Mouse (Mus musculus): Measurements from ENCODE around the gene Atp5g1.

Atp5g1 gene

GRCm38 (mm10) chr11:96050854-96051253, 24.6 kb downstream of the Atp5g1 start:
- DNase-seq (ENCODE audit: low read depth, low spot score) = no peak
- H3K27me3 ChIP-seq (ENCODE audit: control insufficient read depth, insufficient read depth, low read length, poor library complexity, severe bottlenecking) = no peaks in the 10 kb centered on the region

DNA sequence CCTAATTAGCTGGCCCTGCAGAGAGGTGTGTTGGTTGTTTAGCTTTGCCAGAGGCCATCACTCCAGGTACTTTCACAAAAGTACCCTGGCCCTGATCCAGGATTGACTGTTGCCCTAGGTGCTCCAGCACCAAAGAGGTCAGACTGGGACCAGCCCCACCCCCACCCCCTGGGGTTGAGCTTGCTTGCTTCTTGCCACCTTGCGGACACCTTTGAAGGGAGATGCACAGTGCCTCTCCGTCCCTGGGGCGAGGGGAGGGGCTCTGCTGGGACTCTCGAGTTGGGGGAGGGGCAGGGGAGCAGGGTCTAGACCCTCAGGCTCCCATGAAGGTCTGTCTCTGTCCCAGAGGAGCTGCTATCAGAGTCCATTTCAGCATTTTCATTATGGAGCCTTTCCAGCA, 25.5 kb downstream of the Atp5g1 start:
- no peak for DNase-seq (ENCODE audit: low read depth, low spot score)
- Histone ChIP-seq H3K27me3 (ENCODE audit: control insufficient read depth, insufficient read depth, low read length, poor library complexity, severe bottlenecking) (no peaks in the 10 kb centered on the region), H3K36me3 (ENCODE audit: control insufficient read depth, insufficient read depth, low read length, poor library complexity, severe bottlenecking) (peaks cover 14% of the 10 kb centered on the region)

More at GRCm38 (mm10) chr11:96050854-96051253, 24.6 kb downstream of the Atp5g1 start:
- H3K36me3 ChIP-seq (ENCODE audit: control insufficient read depth, insufficient read depth, low read length, poor library complexity, severe bottlenecking) = peaks cover 17% of the 10 kb centered on the region

DNA sequence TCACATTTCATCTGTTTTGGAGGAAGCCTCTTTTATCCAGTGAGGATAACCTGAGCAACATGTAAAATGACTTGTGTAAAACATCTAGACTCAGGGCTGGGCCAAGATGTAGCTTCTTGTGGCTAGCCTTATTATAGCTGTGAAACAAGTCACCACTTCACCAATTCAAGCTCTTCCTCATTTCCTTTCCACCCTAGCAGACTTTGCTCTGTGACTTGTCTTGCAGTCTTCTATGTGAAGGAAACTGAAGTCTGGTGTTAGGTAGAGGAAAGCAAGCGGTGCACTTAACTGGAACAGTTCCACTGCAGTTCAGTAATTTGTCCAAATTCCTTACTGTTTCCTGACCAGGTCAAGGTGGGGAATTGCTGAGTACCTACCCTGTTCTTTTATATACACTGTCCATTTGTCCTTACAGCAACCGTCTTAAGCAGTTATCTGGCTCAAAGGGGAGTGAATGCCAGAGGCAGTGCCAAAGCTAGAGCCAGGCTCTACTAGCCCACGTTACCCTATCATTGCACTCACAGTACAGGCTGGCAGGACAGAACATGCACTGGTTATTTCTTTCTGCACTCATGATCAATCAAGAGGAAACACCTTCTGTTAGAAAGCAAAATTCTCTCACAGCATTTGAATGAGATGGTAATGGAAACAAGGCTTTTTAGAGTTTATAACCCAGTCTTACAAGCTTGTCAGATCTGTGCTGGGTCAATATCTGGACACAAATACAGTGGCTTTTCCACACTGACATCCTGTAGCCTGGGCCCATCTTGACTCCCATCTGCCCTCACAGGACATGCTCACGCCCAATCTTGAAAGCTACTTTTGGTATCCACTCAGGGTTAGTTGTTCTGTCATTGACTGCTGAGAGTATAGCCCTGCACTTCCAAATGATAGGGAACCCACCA, 27.7 kb downstream of the Atp5g1 start:
- peaks cover 18% of the 10 kb centered on the region for H3K36me3 ChIP-seq (ENCODE audit: control insufficient read depth, insufficient read depth, low read length, poor library complexity, severe bottlenecking)
- H3K27me3 ChIP-seq (ENCODE audit: control insufficient read depth, insufficient read depth, low read length, poor library complexity, severe bottlenecking) = no peaks in the 10 kb centered on the region
- peak; percentile 48 for DNase-seq (ENCODE audit: low read depth, low spot score)

- Histone ChIP-seq H3K36me3 (ENCODE audit: control insufficient read depth, insufficient read depth, low read length, poor library complexity, severe bottlenecking) (peaks cover 20% of the 10 kb centered on the region), H3K27me3 (ENCODE audit: control insufficient read depth, insufficient read depth, low read length, poor library complexity, severe bottlenecking) (no peaks in the 10 kb centered on the region)
- no peak for DNase-seq (ENCODE audit: low read depth, low spot score)
Observed at GRCm38 (mm10) chr11:96046793-96047192, 28.7 kb downstream of the Atp5g1 start.

DNA sequence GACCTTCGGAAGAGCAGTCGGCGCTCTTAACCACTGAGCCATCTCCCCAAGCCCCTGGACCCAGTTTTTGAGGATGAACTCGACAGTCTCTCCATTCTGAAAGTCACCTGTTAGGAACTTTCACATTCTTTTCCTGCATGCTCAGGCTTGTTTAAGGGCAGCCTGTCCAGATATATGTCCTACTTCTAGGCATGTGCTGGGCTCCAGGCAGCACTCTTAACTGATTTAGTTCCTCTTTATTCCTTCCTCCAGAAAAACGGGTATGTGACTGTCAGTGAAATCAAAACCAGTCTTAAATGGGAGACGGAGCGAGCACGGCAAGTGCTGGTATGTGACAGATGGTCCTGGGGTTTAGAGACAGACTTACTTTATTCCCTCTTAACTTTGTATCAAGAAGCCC, 29.4 kb downstream of the Atp5g1 start:
- no peak for DNase-seq (ENCODE audit: low read depth, low spot score)
- no peaks in the 10 kb centered on the region for H3K27me3 ChIP-seq (ENCODE audit: control insufficient read depth, insufficient read depth, low read length, poor library complexity, severe bottlenecking)
- H3K36me3 ChIP-seq (ENCODE audit: control insufficient read depth, insufficient read depth, low read length, poor library complexity, severe bottlenecking) = peaks cover 18% of the 10 kb centered on the region

GRCm38 (mm10) chr11:96044803-96045567, 30.5 kb downstream of the Atp5g1 start:
- no peaks in the 10 kb centered on the region for H3K27me3 ChIP-seq (ENCODE audit: control insufficient read depth, insufficient read depth, low read length, poor library complexity, severe bottlenecking)
- peaks cover 16% of the 10 kb centered on the region for H3K36me3 ChIP-seq (ENCODE audit: control insufficient read depth, insufficient read depth, low read length, poor library complexity, severe bottlenecking)
- no peak for DNase-seq (ENCODE audit: low read depth, low spot score)

- no peaks in the 10 kb centered on the region for H3K27me3 ChIP-seq (ENCODE audit: control insufficient read depth, insufficient read depth, low read length, poor library complexity, severe bottlenecking)
- no peak for DNase-seq (ENCODE audit: low read depth, low spot score)
- peaks cover 8% of the 10 kb centered on the region; the same call in 1 of the 2 replicates for H3K36me3 ChIP-seq (ENCODE audit: control insufficient read depth, insufficient read depth, low read length, poor library complexity, severe bottlenecking)
Observed at GRCm38 (mm10) chr11:96038560-96038959, 36.9 kb downstream of the Atp5g1 start.

GRCm38 (mm10) chr11:96037499-96037898, 38.0 kb downstream of the Atp5g1 start:
- peaks cover under 1% of the 10 kb centered on the region; the same call in 1 of the 2 replicates for H3K36me3 ChIP-seq (ENCODE audit: control insufficient read depth, insufficient read depth, low read length, poor library complexity, severe bottlenecking)
- no peaks in the 10 kb centered on the region for H3K27me3 ChIP-seq (ENCODE audit: control insufficient read depth, insufficient read depth, low read length, poor library complexity, severe bottlenecking)
- no peak for DNase-seq (ENCODE audit: low read depth, low spot score)

DNA sequence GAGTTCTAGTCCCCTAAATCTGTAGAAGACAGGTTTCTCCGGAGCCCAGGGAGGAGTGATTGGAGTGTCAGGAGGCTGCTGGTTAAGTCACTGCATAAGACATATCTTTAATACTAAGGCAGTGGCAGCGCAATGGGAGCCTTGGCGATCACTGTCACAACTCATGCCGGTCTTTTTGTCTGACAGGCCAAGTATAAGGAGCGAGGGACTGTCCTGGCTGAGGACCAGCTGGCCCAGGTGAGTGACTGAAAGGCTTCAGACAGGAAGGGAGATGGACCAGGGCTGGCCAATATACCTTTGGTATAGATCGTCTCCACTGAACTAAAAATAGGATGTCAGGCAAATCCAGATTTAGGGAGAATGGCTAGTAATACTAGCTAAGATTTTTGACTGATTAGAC, 40.3 kb downstream of the Atp5g1 start:
- no peak for DNase-seq (ENCODE audit: low read depth, low spot score)
- Histone ChIP-seq H3K36me3 (ENCODE audit: control insufficient read depth, insufficient read depth, low read length, poor library complexity, severe bottlenecking) (no peaks in the 10 kb centered on the region), H3K27me3 (ENCODE audit: control insufficient read depth, insufficient read depth, low read length, poor library complexity, severe bottlenecking) (no peaks in the 10 kb centered on the region)

GRCm38 (mm10) chr11:96034596-96035052, 40.8 kb downstream of the Atp5g1 start, which contains the start of gene Snf8:
Snf8 (plus strand) TSS chr11:96034885.
- DNase-seq (ENCODE audit: low read depth, low spot score) = peak; percentile 93
- Histone ChIP-seq H3K36me3 (ENCODE audit: control insufficient read depth, insufficient read depth, low read length, poor library complexity, severe bottlenecking) (no peaks in the 10 kb centered on the region), H3K27me3 (ENCODE audit: control insufficient read depth, insufficient read depth, low read length, poor library complexity, severe bottlenecking) (no peaks in the 10 kb centered on the region)

DNA sequence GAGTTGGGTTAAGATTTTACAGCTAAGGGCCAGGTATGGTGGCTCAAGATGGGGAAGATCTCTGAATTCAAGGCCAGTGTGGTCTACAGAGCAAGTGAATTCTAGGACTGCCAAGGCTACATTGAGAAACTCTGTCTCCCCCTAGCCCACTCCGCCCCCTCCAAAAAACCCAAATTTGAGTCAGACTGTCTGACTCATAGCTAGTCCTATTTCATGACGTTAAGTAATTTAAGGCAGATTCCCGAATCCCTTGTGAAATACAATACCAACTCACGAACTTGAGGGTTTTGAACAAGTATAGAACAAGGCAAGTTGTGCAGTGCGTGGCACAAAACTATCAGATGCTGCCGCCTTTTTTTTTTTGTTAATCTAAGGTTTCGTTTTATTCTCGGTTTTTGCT, 41.4 kb downstream of the Atp5g1 start:
- Histone ChIP-seq H3K27me3 (ENCODE audit: control insufficient read depth, insufficient read depth, low read length, poor library complexity, severe bottlenecking) (no peaks in the 10 kb centered on the region), H3K36me3 (ENCODE audit: control insufficient read depth, insufficient read depth, low read length, poor library complexity, severe bottlenecking) (no peaks in the 10 kb centered on the region)
- no peak for DNase-seq (ENCODE audit: low read depth, low spot score)

DNA sequence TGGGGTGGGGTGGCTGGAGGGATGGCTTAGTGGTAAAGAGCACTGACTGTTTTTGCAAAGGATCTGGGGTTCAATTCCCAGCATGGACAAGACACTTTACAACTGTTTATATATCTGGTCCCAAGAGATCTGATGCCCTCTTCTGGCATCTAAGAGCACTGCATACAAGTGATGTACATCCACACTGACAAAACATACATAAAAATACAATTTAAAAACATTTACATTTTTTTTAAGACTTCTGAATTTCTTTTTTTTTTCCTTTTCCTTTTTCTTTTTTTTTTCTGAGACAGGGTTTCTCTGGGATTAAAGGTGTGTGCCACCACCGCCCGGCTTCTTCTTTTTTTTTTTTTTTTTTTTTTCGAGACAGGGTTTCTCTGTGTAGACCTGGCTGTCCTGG, 42.2 kb downstream of the Atp5g1 start:
- H3K27me3 ChIP-seq (ENCODE audit: control insufficient read depth, insufficient read depth, low read length, poor library complexity, severe bottlenecking) = no peaks in the 10 kb centered on the region
- DNase-seq (ENCODE audit: low read depth, low spot score) = peak; percentile 31
- H3K36me3 ChIP-seq (ENCODE audit: control insufficient read depth, insufficient read depth, low read length, poor library complexity, severe bottlenecking) = no peaks in the 10 kb centered on the region

GRCm38 (mm10) chr11:96031701-96032100, 43.8 kb downstream of the Atp5g1 start:
- Histone ChIP-seq H3K27me3 (ENCODE audit: control insufficient read depth, insufficient read depth, low read length, poor library complexity, severe bottlenecking) (no peaks in the 10 kb centered on the region), H3K36me3 (ENCODE audit: control insufficient read depth, insufficient read depth, low read length, poor library complexity, severe bottlenecking) (no peaks in the 10 kb centered on the region)
- no peak for DNase-seq (ENCODE audit: low read depth, low spot score)

GRCm38 (mm10) chr11:96030571-96030970, 44.9 kb downstream of the Atp5g1 start:
- H3K36me3 ChIP-seq (ENCODE audit: control insufficient read depth, insufficient read depth, low read length, poor library complexity, severe bottlenecking) = no peaks in the 10 kb centered on the region
- DNase-seq (ENCODE audit: low read depth, low spot score) = no peak
- H3K27me3 ChIP-seq (ENCODE audit: control insufficient read depth, insufficient read depth, low read length, poor library complexity, severe bottlenecking) = no peaks in the 10 kb centered on the region

DNA sequence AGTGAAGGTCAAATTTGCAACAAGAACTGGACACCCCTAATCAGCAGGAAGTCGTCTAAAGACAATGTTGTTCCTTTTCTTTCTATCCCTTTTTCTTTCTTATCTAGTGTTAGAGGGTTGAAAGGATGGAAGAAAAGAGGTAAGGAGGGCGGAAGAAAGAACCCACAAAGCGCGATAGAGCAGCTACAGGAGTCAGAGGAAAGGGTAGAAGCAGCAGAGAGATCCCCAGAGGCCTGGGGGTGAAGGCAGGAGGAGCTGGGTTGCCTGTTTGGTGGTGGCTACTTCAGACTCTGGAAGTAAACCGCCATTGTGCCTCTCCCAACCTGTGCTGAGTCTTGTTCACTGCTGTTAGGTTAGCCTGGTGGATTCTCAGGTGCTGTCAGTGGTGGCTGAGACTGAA, 47.3 kb downstream of the Atp5g1 start:
- no peaks in the 10 kb centered on the region for H3K27me3 ChIP-seq (ENCODE audit: control insufficient read depth, insufficient read depth, low read length, poor library complexity, severe bottlenecking)
- no peaks in the 10 kb centered on the region for H3K36me3 ChIP-seq (ENCODE audit: control insufficient read depth, insufficient read depth, low read length, poor library complexity, severe bottlenecking)
- DNase-seq (ENCODE audit: low read depth, low spot score) = no peak

All from splenic B cell, adult 2 months (primary cell).